Mouse (Mus musculus) adrenal gland, postnatal 10 days (tissue): ENCODE data around the gene Rd3. TPM values are rescaled to one million over a fixed set of nuclear protein-coding genes. Genes with fewer than 3 reads are reported as not detected.

Experiments used
- DNase-seq: peaks from one replicate; pipeline ENCODE4 v3.0.0; 2021; ENCODE audit warnings: mixed read lengths
- total RNA-seq, 2 experiments: library from RNA; stranded (reverse); gene quantifications; 2 replicates each; pipeline ENCODE4 v1.2.3; 2021

The Rd3 gene
- total RNA-seq, 2 experiments from 2014 or later: 0.15 to 0.48 TPM

DNA sequence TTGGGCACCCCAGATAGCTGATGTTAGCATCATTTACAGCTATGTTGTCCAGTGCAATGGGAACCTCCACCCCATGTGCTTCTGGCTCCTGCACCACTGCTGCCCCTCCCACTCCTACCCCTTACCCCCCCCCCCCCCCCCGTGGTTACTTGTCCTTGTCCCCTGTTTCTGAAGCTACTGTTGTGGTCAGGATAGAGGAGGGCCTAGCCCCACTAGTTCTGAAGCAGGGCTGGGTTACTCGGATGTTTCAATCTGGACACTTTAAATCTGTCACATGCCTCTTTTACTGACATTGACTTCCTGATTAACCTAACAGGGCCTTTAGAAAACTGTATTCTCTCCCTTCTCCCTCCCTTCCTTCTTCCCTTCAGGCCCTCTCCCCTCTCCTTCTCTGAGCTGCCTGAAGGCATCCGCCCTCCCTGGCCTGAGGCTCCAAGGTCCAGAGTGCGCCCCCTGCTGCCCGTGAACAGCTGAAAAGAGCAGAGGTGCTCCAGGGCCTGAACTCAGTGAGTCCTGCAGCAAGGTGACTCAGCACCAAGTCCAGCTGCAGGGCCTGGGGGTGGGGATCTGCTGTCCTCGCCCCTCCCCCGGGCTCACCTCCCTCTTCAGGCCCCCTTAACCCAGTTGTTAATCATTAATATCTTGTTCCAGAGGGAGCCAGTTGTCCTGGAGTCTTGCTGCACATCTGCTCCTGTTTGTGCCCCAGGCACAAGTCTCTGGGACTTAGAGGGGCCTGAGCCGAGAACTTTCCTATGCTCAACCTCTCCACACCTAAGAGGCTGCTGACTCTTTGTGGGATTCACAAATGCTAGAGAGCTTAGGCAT is 13.0 kb upstream of the Rd3 start:
- DNase-seq: peak; percentile 93

DNA sequence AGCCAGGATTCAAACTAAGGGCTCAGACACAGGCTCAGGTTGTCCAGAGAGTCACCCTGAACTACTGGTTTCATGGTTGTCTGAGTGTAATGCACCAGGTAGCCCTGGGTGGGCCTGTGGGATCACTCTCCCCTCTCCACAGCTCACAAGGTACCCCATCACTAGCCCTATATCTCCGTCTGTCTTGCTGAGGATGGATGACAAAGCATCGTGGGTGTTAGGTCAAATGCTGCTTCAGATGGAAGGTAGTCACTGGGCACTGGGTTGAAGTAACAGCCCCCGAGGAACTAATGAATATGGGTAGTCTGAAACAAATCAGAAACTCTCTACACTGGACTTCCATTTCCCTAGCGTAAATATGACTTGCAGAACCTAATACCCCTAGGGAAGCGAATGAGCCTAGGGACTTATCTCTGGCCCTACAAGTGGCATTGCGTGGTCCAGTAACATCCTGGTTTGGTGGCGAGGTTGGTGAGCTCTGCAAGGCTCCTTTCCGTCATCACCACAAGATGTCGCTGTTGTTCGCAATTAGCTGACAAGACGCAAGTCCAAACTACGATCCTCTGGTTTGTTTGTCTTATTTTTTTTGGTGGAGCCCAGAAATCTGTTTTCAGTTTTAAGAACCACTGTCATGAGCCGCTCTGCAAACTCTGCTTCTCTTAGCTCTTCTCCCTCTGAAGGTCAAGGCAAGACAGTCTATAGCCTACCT is 12.2 kb upstream of the Rd3 start:
- peak; percentile 86 for DNase-seq

DNA sequence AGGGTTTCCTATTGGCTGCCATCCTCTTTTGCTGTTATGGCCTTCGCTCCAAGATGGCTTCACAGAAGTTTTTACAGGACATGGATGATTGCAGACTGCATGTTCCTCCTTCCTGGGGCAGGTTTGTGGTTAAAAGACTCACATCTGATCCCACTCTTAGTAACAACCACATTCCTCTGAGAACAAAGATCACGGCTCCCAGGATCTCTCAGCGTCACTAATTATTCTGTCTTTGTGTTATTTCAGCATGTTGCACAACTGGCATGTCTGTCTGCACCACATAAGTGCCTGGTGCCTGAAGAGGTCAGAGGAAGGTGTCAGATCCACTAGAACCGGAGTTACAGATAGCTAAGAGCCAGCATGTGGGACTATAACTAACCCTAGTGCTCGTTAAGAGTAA is 7.2 kb upstream of the Rd3 start:
- DNase-seq: no peak

DNA sequence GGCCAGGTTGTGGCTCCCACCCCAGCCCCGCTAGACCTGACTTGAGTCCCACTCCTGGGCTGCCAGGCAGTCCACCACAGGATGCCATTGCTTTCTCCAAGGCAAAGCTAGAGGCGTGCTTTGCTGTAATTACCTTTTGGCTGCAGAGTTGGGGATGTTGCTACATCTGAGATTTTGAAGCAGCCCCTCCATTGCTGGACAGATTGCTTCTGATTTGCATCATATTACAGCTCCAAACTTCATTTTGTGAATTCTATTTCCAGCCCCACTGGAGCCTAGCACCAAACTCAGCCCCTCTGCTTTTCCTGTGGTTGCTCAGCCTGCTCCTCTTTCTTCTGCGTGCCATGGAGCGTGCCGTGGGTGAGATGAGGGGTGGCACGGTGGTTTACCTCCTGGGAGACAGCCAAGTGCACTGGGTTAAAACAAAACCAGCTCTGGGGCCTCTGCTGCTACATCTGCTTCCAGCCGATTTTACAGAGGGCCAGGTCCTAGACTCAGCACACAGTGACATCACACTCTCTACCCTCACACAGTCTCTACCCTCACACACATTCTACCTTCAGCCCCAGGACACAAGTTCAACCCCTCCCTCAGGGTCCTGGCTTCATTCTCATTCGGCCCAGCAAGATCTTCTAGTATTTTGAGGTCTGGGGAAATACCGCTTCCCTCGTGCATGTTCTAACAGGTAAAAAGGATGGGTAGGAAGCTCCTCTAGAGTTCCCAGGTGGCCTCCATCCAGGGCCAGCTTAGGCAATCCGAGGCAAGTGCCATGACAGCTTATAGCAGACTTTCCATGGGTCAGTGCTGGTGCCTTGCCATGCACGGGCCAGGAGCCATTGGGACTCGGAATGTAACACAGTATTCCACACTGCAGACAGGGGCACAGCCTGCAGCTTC is 2.4 kb upstream of the Rd3 start:
- DNase-seq: no peak

DNA sequence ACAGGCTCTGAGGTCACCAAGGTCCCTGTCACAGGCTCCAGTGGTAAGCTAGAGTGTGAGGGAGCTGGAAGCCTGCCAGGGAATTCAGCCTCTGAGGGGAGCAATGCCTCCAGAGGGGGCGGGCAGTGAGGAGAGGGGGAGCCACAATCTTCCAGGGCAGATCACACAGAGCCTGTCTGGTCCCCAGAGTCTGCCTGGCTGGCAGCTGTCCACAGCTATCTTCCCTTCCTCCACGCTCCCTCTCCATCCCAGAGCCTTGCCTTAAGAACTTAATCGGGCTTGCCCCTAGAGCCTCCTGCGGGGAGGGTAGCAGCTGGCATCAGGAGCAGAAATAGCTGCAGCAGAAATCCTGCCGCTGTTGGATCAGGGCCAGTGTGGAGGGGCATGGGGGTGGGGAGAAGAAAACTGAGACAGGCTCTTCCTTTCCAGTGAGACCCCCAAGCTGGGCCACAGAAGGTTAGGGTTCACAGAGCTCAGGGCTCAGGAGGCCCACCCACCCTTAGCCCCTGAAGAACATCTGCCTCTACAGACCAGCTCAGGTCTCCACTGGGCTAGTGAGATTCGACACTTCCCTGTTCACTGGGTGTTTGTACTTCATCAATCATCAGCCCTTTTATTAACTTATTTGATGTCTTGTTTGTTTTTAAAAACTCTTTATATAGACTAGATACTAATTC is 4.4 kb downstream of the Rd3 start:
- peak; percentile 41 for DNase-seq

DNA sequence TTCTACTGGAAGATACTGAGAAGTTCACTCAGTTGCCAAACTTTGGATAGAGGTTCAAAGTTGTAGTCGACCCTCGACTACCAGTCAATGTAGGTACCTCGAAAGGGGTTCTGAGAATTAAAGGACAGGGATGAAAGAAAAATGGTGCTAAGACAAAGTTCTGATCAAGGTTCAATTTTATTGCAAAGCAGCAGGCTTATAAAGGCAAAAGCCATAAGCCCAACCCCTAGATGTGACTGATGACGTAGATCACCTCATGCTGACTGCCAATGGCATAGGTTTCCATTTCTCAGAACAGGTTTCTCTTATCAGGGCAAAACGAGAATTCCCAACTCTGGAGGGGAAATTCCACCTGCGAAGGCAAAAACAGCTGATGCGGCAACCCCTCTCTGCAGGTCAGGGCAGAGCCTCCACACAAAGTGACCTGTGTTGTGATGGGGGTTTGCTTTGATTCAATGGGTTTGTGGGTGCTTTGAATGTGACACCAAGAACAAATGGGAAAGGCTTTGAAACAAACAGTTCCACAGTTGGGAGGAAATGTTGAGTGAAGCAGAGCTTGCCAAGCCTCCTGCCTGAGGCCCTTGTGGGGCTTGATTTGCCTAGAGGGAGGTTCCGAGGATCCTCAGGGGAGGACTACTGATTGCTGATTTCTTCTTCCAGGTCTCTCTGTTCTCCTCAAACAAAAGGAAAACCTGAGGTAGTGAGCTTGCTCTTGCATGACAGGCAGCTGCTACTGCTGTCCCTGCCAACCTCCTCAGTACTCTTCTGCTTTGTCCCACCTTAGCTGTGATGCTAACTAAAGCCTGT is 9.7 kb downstream of the Rd3 start:
- no peak for DNase-seq

DNA sequence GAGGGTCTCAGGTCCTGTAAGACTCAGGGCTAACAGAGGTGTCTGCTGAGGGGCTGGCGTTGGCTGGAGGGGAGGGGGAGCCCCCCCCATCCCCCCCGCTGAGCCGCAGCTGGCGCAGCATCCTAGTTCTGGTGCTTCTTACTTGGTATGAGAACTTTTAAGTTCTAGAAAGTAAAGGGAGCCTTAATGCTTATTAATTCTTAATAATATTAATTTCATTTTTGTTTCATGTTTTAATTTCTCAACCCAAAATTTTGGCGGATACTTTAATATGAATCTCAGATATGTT is 10.3 kb downstream of the Rd3 start:
- no peak for DNase-seq

DNA sequence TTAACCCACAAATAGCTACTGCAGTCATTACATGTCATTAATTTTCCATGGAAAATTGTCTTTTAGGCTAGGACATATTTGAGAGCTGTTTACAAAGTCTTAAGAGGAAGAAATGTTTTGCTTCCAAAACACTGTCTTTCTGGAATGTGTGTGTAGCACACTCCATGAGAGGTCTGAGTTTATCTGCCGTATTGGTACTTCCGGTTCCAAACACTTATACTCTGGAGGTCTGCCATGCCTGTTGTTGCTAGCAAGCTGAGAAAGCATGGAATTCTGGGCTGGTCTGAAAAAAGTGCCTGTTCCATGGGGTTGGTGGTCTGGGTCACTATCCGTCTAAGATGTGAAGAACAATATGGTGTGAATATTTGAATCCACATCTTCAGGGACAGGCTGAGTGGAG is 11.5 kb downstream of the Rd3 start:
- DNase-seq: no peak

DNA sequence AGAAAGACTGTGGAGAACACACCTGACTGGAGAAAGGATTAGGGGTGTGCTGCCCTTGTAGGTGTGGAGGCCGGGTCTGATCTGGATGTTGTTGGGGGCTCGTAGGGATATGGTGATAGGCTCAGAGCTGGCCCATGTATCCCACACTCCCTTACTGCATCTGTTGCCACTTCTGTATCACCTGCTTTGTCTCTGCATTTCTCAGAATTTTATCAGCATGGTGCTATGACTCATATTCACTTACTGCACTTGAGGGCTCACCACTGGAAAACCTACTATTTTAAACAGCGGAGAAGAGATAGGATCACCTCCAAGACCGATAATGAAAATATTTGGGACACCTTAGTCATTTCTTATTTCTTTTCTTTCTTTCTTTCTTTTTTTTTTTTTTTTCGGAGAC is 11.9 kb downstream of the Rd3 start:
- no peak for DNase-seq

DNA sequence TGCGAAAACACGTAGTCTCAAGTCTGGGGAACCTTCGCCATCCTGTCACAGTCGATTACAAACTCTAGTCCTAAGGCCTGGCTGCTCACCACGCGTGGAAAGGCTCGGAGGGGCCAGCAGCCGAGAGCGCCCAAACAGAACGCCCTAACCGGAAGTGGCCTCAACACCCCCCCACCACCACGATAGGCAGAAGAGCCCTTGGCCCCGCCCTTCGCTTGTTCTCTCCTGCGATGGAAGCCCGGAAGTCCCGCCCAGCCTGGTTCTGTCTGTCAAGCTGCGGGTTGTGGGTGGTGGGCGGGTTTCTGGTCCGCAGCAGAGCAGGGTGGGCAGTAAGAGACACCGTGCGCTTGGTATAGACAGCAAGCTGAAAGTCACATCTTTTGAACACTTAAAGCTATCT is 12.8 kb downstream of the Rd3 start:
- peak; percentile 97 for DNase-seq

DNA sequence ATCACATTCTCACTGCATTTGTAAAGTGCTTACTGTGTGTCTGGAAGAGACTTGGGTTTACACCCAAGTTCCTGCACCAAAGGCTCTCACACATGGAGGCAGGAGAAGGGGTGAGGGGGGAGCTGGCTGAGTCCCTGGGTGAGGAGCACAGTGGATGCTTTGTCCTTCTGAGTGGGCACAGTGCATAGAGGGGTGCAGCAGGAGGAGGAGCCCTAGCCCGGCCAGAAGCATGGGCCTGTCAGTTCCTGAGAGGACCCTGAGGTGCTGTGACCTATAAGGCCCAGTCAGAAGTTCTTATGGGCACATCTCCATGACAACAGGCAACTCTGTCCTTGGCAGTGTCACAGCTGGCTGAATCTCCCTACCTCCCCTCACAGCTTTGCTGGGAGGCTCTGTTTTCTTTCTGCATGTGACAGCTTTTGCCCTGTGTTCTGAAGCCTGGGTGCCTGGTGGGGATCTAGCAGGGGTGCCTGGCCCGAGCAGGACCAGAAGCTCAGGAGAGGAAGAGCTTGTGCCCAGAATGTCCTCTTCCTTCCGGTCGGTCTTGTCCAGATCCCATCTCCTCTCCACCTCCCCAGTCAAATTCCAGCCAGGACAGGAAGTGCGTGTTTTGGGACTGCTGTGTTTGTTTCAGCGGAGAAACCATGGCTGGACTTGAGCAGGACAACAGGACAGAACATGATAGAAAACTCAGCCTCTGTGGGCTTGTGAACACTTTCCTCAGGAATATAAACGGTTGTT is 15.0 kb downstream of the Rd3 start:
- DNase-seq: peak; percentile 27

DNA sequence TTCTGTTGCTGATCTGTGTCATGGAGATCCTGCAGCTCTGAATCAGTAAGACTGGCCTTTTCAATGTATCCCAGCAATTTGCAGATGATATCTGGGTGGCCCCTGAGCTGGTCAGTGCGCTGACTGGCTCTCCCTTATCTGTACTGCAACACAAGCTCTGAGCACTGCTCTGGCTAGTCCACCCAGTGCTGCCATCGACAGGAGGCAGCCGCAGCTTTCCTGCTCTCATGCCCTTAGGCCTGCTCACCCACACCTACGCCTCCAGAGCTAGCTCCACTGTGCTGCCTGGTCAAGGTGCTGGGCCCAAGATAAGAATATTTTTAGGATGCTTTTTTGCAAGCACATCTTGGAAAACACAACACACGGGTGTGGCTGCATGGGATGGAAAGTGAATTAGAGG is 17.3 kb downstream of the Rd3 start:
- no peak for DNase-seq

DNA sequence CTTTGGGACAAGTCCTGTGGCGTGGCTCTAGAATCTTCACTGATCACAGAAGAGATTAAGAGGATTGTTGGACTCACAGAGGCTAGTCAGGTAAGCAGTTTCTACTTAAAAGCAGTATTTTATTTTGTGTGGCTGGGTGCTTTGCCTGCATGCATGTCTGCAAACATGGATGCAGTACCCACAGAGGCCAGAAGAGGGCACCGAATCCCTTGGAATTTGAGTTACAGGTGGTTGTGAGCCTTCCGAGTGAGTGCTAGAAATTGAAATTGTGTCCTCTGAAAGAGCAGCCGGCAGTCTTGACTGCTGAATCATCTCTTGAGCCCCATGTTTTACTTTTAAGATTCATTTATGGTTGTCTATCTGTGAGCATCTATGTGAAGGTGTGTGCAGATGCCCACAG is 18.3 kb downstream of the Rd3 start:
- peak; percentile 81 for DNase-seq

DNA sequence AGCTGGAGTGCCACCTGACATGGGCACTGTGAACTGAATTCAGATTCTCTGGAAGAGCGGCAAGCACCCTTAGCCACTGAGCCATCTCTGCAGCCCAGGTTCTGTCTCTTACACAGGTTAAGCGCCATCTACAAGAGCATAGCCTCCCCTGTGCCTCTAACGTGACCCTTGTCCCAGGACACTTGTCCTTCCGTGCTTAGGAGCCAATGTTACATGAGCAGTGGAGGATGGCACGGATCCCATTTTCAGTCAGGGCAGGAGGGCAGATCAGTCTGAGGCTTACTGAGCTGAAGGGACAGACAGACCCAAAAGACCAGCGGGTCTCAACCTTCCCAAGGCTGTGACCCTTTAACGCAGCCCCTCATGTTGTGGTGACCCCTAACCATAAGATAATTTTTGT is 18.7 kb downstream of the Rd3 start:
- no peak for DNase-seq

DNA sequence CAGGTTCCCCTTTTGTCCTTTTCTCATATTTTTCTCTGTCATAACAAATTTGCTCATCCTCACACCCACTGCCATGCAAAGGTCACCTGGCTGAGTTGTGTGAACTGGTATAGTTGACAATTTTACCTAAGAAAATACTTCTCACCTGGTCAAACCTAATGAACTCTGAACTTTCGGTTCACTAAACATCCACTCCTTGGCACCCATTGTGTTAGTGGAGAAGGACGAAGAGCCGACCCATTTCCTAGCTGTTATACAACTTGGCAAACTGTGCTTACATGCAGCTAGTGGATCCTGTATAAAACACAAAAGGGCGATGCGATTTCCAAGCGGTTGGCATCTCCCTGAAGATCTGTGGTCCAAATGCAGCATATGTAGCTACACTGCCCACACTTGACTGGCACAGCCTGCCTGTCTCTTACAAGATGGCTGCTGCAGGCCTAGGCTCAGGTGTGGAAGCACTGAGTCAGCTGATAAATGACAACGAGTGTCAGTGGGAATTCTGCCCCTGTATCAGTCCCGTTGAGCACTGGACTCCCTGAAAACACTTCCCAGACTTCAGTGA is 19.5 kb downstream of the Rd3 start:
- no peak for DNase-seq

DNA sequence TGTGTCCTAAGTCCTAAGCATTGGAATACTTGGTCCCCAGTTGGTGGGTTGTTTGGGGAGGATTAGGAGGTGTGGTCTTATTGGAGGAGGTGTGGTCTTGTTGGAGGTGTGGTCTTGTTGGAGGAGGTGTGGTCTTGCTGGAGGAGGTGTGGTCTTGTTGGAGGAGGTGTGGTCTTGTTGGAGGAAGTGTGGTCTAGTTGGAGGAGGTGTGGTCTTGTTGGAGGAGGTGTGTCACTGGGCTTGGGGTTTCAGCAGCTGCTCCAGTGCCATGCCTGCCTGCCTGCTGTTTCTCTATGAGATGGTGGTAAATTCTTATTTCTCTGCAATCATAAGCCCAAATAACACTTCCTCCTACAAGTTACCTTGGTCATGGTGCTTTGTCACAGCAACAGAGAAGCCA is 21.9 kb downstream of the Rd3 start:
- DNase-seq: no peak
